Comparison of ENCODE assay signal across 18 mouse cellular contexts in the genomic region with DNA sequence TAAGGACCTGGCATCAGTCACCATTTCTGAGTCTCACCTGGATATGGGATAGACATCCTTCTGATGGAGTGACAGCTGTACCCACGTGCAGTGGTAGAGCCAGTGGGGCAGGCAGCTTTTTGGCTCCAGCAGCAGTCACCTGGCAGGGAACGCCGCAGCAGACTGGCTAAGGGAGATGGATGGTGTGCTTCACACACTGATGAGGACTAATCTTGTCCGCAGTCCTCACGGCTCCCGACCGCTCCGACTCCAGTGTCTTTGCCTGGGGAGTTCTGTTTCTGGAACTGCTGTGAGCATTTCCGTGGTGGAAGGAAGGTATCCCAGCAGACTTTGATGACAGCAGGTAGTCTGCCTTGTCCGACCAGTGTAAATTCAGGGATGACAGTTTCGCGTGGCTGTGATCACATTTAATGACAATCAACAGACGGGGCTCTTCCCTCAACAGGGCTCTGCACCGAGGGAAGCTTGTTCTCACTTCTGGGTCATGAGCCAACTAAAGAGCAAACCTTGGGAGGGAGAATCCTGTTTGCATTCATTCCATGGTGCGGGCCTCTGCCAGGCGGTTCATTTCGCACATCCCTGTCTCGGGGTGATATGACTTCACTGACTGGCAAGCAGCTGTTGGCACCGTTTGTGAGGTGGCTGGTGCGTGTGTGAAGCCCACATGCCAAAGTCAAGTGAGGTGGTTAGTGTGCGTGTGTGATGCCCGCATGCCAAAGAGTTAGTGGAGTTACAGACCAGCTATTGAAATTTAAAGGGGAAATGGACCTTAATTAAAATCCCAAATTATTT.
A peak's percentile ranks its signal among the peaks of the same experiment; 100 is the strongest.
DNase-seq lines count a peak whose midpoint lies in the region; ATAC-seq lines count a peak whose summit lies in the region.
"Had no signal": no experiment of that assay in that cellular context is flagged by ENCODE, and none has a peak within 500 bp of the region (broad histone marks: within the 10 kb centered on the region; RNA-seq: fewer than 3 reads in every experiment).

No protein-coding gene starts in this region.

- peaks cover 9% of the 10 kb centered on the region; the same call in 1 of the 2 replicates for H3K36me3 ChIP-seq in hindbrain, embryonic 13.5 days
- no peaks in the 10 kb centered on the region for H3K36me3 ChIP-seq in hindbrain, embryonic 10.5 days
- no peaks in the 10 kb centered on the region for H3K36me3 ChIP-seq in midbrain, embryonic 16.5 days (ENCODE audit: control insufficient read depth, insufficient read depth, low read length)
- no peaks in the 10 kb centered on the region for H3K36me3 ChIP-seq in midbrain, embryonic 10.5 days
- H3K36me3 ChIP-seq: embryonic facial prominence, embryonic 10.5 days; liver, embryonic 12.5 days; neural tube, embryonic 12.5 days had no signal

- ATAC-seq in hindbrain, embryonic 13.5 days (ENCODE audit: low FRiP score): no peak
- ATAC-seq in midbrain, embryonic 16.5 days: 0 out of 2 replicates have a peak, but pooled peaks have one; percentile 36
- ATAC-seq: forebrain, embryonic 16.5 days; liver, embryonic 12.5 days had no signal

- no peaks in the 10 kb centered on the region for H3K27me3 ChIP-seq in hindbrain, embryonic 13.5 days
- H3K27me3 ChIP-seq in hindbrain, embryonic 10.5 days (ENCODE audit: insufficient read depth, poor library complexity, severe bottlenecking): no peaks in the 10 kb centered on the region
- no peaks in the 10 kb centered on the region for H3K27me3 ChIP-seq in midbrain, embryonic 16.5 days (ENCODE audit: control insufficient read depth, insufficient read depth, low read depth, low read length)
- H3K27me3 ChIP-seq in midbrain, embryonic 10.5 days (ENCODE audit: low read depth, poor library complexity, severe bottlenecking): no peaks in the 10 kb centered on the region
- H3K27me3 ChIP-seq: liver, embryonic 12.5 days; neural tube, embryonic 12.5 days had no signal

- peak overlapping the region; percentile 40; the same call in 1 of the 2 replicates for H3K27ac ChIP-seq in hindbrain, embryonic 13.5 days
- H3K27ac ChIP-seq in hindbrain, embryonic 10.5 days: no peak overlapping the region
- no peak overlapping the region for H3K27ac ChIP-seq in midbrain, embryonic 16.5 days (ENCODE audit: low read length)
- H3K27ac ChIP-seq in midbrain, embryonic 10.5 days (replicated peaks): no peak overlapping the region
- H3K27ac ChIP-seq: embryonic facial prominence, embryonic 10.5 days; kidney, postnatal 0 days; layer of hippocampus, adult 2 months; liver, embryonic 12.5 days; neural tube, embryonic 12.5 days; stomach, postnatal 0 days had no signal

- WGBS in hindbrain, embryonic 13.5 days: 85% methylated on average over 22 of the region's 22 CpGs
- 91% methylated on average over 22 of the region's 22 CpGs for WGBS in hindbrain, embryonic 10.5 days
- 83% methylated on average over 22 of the region's 22 CpGs for WGBS in midbrain, embryonic 16.5 days
- 93% methylated on average over 22 of the region's 22 CpGs for WGBS in midbrain, embryonic 10.5 days

- no peak overlapping the region for H3K4me3 ChIP-seq in hindbrain, embryonic 13.5 days
- no peak overlapping the region for H3K4me3 ChIP-seq in hindbrain, embryonic 10.5 days
- H3K4me3 ChIP-seq in midbrain, embryonic 16.5 days (ENCODE audit: low read depth, low read length): no peak overlapping the region
- H3K4me3 ChIP-seq in midbrain, embryonic 10.5 days: no peak overlapping the region
- H3K4me3 ChIP-seq: embryonic facial prominence, embryonic 10.5 days; layer of hippocampus, adult 2 months; liver, embryonic 12.5 days; neural tube, embryonic 12.5 days had no signal

- H3K4me2 ChIP-seq in hindbrain, embryonic 13.5 days: no peak overlapping the region
- no peak overlapping the region for H3K4me2 ChIP-seq in midbrain, embryonic 16.5 days (ENCODE audit: low read length)
- H3K4me2 ChIP-seq: liver, embryonic 12.5 days; lung, embryonic 14.5 days; neural tube, embryonic 12.5 days had no signal

- H3K9me3 ChIP-seq in hindbrain, embryonic 13.5 days: 0 out of 2 replicates have a peak, but pooled peaks cover 11% of the 10 kb centered on the region
- peaks cover 8% of the 10 kb centered on the region for H3K9me3 ChIP-seq in hindbrain, embryonic 10.5 days
- no peaks in the 10 kb centered on the region for H3K9me3 ChIP-seq in midbrain, embryonic 16.5 days (replicated peaks; ENCODE audit: control insufficient read depth, low read length, poor library complexity, severe bottlenecking)
- H3K9me3 ChIP-seq in midbrain, embryonic 10.5 days (replicated peaks): no peaks in the 10 kb centered on the region; the same call in 1 of the 2 replicates
- H3K9me3 ChIP-seq: liver, embryonic 12.5 days; neural tube, embryonic 12.5 days had no signal

- DNase-seq in hindbrain, embryonic 10.5 days (ENCODE audit: low spot score): no peak
- DNase-seq in midbrain, embryonic 10.5 days (ENCODE audit: low spot score): no peak
- peak; percentile 28 to 36 for DNase-seq in cerebellum, adult 18-20 months
- DNase-seq in cerebellum, postnatal 14 days: peak; percentile 43 to 56
- DNase-seq in adipocyte (ENCODE audit: low spot score): no peak
- DNase-seq: lung, embryonic 14.5 days; lung, postnatal 4 days; right cerebral cortex, postnatal 14 days; thymus, postnatal 14 days had no signal

- H3K4me1 ChIP-seq in hindbrain, embryonic 13.5 days (replicated peaks): no peaks in the 10 kb centered on the region
- H3K4me1 ChIP-seq in hindbrain, embryonic 10.5 days (replicated peaks): no peaks in the 10 kb centered on the region
- no peaks in the 10 kb centered on the region for H3K4me1 ChIP-seq in midbrain, embryonic 16.5 days (ENCODE audit: control insufficient read depth, insufficient read depth, low read length)
- H3K4me1 ChIP-seq in midbrain, embryonic 10.5 days: no peaks in the 10 kb centered on the region
- H3K4me1 ChIP-seq: embryonic facial prominence, embryonic 10.5 days; liver, embryonic 12.5 days; neural tube, embryonic 12.5 days had no signal

- H3K9ac ChIP-seq in hindbrain, embryonic 13.5 days: no peak overlapping the region
- no peak overlapping the region for H3K9ac ChIP-seq in midbrain, embryonic 16.5 days (ENCODE audit: low read depth, low read length)
- H3K9ac ChIP-seq: liver, embryonic 12.5 days; lung, embryonic 14.5 days; neural tube, embryonic 12.5 days had no signal

Comparison
In these comparisons a context has a peak if more than half of its experiments do, and no peak if none do; other contexts are left out.
1. DNase-seq: peak in cerebellum, adult 18-20 months (2 of 2) and cerebellum, postnatal 14 days (2 of 2); none in hindbrain, embryonic 10.5 days (single experiment), midbrain, embryonic 10.5 days (single experiment) and adipocyte (single experiment).